Mouse (Mus musculus) T-cell, adult 2 months (primary cell): ENCODE measurements around the gene Olfr231.

Experiments used
- DNase-seq: peaks from one replicate; pipeline ENCODE4 v3.0.0; 2022; ENCODE audit warnings: low spot score

Gene Olfr231

DNA sequence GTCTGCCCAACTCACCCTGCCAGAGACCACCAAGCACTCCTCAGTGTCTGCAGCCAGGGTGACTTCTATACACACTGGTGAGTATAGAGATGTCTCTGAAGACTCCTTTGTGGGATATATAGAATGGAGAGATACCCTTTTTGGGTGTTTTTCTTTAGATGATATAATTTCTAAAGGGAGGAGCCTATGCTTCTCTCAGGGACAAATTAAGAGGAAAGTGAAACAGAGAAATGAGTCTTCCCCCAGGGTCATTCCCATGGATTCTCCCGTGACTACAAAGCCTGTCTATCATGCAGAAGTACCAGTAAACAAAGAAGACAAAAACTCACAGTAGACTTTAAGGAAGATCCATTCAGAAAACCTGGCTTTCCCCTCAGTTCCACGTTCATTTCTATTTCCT lies at the start of gene Olfr231:
Olfr231 (minus strand) TSS at position 101 of the 400 bp plus-strand sequence.
- no peak for DNase-seq

DNA sequence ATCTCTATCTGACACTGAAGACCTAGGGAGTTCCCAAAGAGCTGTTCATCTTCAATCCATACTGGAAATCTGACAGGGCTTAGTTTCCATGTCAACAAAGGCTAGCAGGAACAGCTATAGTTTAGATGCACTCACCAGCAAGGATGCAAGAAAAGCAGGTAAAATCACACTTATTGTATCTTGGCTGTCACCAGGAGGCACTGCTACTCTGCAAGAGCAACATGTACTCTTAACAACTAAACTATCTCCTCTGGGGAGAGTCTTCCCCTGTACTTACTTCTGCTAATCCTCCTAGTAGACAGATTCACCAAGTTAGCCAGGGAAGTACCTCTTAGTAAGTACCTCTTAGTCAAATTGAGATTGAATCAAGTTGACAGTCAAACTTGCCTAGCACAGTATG lies 48.1 kb upstream of the Olfr231 start:
- DNase-seq = no peak

DNA sequence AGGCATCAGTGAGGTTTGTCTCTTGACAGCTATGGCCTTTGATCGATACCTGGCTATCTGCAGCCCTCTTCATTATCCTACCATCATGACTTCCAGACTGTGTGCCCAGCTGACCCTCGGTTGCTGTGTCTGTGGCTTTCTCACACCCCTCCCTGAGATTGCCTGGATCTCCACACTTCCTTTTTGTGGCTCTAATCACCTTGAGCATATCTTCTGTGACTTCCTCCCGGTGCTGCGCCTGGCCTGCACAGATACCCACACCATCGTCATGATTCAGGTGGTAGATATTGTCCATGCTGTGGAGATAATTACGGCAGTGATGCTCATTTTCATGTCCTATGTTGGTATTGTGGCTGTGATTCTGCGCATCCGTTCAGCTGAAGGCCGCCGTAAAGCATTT lies 38.1 kb upstream of the Olfr231 start:
- DNase-seq = no peak

DNA sequence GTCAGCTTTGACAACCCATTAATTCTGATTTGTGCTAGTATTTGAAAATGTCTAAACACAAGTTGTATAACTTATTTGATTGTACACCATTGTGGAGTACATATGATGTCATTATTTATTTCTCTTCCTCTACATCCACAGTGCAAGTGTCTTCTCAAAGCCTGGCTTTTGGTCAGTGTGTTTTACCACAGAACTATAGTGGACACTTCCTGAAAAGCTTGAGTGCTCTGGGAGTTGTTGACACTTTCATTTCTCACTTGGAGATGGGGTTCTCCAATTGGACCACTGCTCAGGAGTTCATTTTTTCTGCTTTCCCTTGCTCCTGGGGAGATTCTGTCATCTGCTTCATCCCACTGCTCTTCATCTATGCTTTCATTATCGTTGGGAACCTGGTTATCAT lies 37.5 kb upstream of the Olfr231 start:
- no peak for DNase-seq

DNA sequence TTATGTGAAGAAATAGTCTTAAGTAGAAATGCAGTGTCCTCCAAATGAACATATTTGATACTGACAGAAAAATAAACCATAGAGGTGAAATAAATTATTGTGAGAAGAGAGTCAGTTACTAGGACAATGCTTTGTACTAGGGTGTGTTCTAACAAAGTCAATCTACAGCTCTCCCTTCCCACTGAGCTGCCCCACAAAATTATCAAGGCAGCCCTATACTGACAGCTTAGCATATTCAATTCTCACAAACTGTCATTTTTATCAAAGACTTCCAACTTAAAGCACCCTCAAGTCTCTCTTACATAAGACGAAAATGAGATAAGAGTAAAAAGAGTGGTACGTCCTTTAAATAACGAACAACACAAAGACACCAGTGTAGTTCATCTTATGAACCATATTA lies 36.7 kb upstream of the Olfr231 start:
- no peak for DNase-seq

DNA sequence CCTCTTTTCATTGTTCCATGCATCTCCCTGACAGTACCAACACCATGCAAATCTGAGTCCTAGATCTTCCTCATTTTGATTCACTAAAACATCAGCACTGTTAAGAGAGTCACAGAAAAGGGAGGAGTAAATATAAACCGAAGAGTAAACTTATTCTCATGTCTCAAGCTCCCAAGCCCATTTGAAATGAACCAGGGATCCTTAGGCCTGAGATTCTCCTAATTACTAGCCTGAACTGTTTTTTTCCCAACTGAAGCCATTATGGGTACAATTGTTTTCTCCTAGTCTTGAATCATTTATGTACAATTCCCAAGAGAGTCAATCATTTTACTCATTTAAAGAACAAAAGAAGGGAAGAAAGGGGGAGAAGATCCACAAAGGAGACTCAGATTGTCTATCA lies 34.4 kb upstream of the Olfr231 start, which contains the start of gene Olfr420:
Olfr420 (plus strand) TSS at position 301 of the 400 bp plus-strand sequence.
- DNase-seq = no peak

DNA sequence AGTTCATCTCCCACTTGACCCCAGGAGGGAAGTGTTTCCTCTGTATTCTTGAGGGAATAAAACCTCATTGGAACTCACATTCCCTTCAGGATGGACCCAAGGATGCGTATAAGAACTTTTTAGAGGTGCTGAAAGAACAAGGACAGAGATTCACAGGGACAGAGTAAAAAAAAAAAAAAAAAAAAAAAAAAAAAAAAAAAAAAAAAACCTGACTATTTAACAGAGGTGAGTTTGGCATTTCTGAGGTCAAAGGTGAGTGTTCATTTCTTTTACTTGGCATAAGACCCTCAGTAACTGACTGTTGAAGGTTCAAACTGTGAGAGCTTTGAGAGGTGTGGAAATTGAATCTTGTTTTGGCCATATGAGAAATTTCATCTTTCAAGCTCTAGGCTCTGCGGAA lies 28.3 kb upstream of the Olfr231 start:
- no peak for DNase-seq

DNA sequence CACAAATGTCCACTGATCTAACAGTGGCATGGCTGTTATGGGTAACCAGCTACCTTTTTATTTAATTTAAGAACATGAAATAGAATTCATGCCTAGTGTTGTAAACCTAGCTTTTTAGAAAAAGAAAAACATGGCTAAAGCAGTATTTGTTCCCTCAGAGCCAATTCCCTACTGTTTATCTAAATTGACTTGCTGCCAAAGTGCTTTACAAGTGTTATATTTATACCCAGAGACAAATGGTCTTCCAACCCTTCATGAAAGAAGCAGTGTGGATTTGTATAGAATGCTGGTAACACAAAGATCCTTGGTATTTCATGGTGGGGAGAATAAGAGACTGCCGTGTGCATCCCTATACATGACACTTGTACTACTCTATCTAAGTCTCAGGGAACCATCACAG lies 25.7 kb upstream of the Olfr231 start:
- DNase-seq = no peak

DNA sequence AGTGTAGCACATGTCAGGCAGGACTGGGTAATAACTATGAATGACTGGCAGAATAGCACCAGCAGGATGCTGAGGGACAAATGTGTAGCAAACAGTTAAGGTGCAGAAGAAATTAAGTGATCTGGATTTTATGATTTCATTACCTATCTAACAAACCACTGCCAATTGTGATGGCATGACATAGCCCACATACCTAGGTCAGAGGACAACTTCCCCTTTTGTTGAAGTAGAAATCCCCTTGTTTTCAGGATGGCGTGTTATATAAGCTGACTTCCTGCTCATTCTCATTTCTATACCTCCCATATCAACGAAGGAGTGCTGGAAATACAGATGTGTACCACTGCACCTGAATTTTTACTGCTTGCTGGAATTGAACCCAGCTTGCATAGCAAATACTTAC lies 20.4 kb upstream of the Olfr231 start:
- DNase-seq = no peak

DNA sequence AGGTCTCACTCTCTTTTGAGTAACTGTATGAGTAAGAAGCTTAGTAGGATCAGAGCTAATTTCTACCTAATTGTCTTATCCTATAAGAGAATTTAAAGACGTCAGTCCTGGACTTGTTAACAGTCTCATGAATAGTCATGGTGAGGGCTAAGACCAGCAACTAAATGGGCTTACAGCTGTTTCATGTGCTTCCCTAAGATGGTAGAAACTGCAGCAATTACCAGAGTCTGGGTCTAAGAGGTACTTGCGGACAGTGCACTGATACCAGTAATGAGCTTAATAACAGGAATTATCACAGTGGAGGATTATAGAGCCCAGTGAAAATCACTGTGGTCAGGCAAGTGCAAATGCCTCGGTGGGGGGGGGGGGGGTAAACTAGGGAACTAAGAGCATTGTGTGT lies 11.0 kb upstream of the Olfr231 start:
- DNase-seq = no peak

DNA sequence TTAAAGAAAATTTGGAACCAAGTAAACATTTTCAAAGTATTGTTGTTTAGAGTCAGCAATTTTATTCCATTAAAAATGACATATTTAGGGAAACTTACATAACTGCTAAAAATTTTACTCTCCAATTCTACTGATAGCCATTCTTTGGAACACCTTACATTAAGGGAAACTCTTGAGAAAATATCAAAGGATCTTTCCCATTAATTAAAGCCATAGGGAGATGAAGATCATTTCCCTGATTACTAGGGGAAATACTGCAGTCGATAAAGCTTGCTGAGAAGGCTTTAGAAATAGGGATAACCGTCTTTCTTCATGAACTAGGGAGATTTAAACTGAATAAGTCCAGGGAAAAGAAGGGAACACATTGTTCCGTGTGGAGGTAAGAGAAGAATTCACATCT lies 10.3 kb upstream of the Olfr231 start, which contains the start of gene Olfr424:
Olfr424 (plus strand) TSS at position 301 of the 400 bp plus-strand sequence.
- no peak for DNase-seq

DNA sequence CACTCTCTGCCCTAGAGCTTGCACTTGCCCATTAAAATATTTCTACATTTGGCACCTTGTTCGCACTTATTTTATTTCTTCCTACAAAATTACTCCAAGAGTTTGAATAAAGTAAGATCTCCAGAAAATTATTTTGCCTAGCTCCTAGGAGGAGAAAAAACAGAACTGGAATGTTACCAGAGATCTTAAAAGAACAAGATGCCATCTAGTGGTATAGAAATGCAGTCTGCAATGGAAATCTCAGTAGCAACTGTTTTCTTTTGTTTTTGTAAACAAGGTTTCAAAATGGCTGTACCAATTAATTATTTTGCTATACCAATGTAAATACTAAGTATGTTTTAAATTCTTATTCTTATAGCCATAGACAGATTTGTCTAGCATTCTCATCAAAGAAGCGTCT lies 17.2 kb downstream of the Olfr231 start:
- no peak for DNase-seq

DNA sequence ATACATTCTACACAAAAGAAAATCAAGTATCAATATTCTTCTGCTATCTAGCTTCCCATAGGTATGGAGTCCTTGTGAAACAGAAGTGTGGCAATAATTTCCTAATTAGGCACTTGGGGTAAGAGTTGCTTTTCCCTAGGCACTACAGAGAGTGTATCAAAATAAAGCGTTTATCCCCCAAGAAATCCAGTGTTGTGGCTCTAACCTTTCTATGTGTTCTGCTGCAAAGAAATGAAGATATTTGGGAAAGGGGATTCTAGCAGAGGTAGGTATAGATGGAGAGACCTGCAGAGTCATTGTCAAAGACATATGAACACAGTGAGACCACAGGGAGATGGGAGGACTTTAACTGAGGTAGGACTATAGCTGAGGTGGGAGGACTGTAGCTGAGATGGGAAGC lies 24.4 kb downstream of the Olfr231 start, which contains the start of gene Olfr427:
Olfr427 (plus strand) TSS at position 301 of the 400 bp plus-strand sequence.
- DNase-seq = no peak

DNA sequence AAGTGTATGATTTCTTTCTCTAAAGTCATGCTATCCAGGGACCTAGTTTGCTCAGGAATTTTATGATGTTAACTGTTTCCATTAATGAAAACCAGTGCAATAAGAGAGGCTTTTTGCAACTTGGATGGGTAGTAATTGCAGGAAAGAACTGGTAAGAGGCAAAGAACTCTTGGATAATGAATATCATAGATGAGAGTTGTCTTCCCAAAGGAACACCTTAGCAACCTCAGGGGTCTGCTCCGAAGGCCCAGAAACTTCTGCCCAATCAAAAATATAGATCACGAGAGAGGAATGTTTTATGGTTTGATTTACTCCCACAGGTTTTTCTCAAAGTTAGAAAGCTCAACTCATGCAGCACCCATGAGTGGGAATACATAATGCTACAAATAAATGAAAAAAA lies 36.9 kb downstream of the Olfr231 start, which contains the start of gene Olfr429:
Olfr429 (plus strand) TSS at position 301 of the 400 bp plus-strand sequence.
- DNase-seq = no peak

DNA sequence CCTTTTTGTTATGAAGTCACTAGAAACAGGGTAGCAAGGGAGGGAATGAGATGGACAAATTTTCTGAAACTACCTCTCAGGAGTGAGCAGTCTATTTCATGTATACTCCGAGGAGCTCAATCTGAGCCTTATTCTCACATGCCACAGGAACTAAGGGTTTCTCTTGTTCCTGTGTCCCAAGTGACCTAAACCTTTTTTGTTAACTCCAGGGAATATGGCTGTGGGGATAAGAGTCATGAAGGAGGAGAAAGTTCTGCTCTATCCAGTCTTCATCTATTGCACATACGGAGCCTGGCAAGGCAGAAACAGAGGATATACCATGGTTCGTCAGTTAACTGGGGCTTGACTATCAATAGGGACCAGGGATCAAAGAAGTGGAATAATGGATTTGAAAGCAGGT lies 54.7 kb downstream of the Olfr231 start, which contains the start of gene Olfr430:
Olfr430 (plus strand) TSS at position 301 of the 400 bp plus-strand sequence.
- DNase-seq = no peak
